Mouse (Mus musculus): ENCODE measurements at regions not wholly inside any gene's neighbourhood (a gene's known extent, or its start where the extent isn't known, plus 50 kb on each side); places are given as distances from the start of the nearest gene placed in this dataset.

DNA sequence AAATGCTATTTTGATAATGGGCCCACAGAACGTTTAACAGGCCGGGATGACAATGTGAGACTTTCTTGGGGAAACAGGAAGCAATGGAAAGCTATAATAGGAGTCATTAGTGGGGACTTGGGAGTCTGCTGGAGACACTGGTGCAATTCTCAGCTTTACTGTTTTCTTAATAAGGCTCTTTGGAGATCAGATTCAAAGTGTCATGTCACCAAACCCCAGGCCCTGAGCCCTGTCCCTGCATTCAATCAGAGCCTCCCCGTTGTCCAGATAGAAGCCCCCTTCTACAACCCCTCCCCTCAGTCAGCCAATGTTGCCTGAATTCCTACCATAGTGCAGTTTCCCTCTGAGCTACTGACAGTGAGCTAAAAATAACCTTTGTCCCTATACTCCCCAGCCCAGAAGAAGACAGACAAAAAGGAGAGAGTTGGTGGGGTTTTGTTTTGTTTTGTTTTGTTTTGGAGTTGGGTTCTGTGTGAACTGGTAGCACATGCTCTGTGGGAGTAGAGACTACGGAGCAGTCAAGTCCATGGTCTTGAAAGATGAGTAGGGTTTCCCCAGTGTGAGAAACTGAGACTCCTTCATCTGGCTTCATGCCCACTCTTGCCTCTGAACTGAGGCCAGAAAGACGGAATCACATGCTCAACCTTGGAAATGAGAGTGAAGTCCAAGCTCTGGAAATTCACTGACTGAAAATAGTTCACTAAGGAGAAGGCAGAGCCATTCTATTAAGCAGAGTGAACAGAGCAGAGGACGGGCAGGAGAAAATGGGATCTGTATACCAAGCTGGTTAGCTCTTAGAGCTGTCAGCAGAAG is 267.3 kb downstream of the Gm826 start:
- TF ChIP-seq CTCF (IDR thresholded peaks at IDR 0.05; ENCODE audit: low read depth) (no peak), EP300 (IDR thresholded peaks at IDR 0.05; ENCODE audit: low read depth) (no peak)
- no peak overlapping the region for H3K4me3 ChIP-seq (ENCODE audit: low read depth, low read length)
- H3K27me3 ChIP-seq (ENCODE audit: control insufficient read depth, insufficient read depth, low read length): no peaks in the 10 kb centered on the region
- H3K4me1 ChIP-seq (ENCODE audit: control insufficient read depth, insufficient read depth): peaks cover 19% of the 10 kb centered on the region
- H3K4me2 ChIP-seq (ENCODE audit: low read depth, low read length): peak overlapping the region; percentile 26
- DNase-seq (ENCODE audit: low spot score) (peak; percentile 71), ATAC-seq (ENCODE audit: insufficient read depth, low read depth) (peak; percentile 84)
- H3K9me3 ChIP-seq (replicated peaks; ENCODE audit: control insufficient read depth, low read length): no peaks in the 10 kb centered on the region
- H3K9ac ChIP-seq (replicated peaks; ENCODE audit: low read depth, low read length): no peak overlapping the region
- H3K36me3 ChIP-seq (replicated peaks; ENCODE audit: control insufficient read depth, insufficient read depth, low read length): no peaks in the 10 kb centered on the region
- peak overlapping the region; percentile 80 for H3K27ac ChIP-seq (ENCODE audit: low read depth)
- 6% methylated on average over 6 of the region's 6 CpGs for WGBS

DNA sequence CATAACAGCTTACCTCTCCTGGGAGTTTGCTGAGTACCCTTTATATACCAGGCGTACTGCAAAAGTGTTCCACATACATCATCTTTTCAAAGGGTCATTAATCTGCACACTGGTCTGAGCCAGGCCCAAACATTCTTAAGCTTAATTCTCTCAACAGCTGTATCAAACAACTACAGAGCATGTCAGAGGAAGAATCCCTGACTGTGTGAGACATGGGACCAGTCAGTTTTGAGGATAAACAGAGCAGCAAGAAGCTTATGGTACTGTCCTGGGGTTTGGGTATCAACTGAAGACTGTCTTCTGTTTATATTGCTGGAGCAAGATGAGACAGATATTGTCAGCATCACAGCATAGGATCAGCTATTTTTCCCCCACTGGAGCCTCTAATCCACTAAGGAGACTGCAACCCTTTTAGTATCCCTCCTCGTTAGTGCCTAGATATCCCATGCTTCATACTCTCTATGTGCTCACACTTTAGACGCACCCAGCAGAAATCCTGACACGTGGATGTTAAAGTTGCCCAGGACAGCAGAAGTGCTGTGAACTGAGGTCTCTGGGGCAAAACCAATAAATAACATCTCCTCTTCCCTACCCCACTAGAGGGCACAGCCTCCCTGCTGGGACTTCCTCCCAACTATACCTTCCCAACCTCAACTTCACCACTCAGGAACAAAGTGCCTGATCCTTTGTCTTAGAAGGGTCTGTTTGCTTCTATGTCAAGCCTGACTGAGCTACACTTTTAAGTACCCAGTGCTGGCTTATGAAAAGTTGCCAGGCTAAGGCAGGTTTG is 271.6 kb downstream of the Gm826 start:
- H3K4me1 ChIP-seq (ENCODE audit: control insufficient read depth, insufficient read depth): peaks cover 14% of the 10 kb centered on the region
- no peaks in the 10 kb centered on the region for H3K9me3 ChIP-seq (replicated peaks; ENCODE audit: control insufficient read depth, low read length)
- H3K4me2 ChIP-seq (ENCODE audit: low read depth, low read length): no peak overlapping the region
- no peaks in the 10 kb centered on the region for H3K36me3 ChIP-seq (replicated peaks; ENCODE audit: control insufficient read depth, insufficient read depth, low read length)
- H3K4me3 ChIP-seq (ENCODE audit: low read depth, low read length): no peak overlapping the region
- peak; percentile 54 for TF ChIP-seq CTCF (IDR thresholded peaks at IDR 0.05; ENCODE audit: low read depth)
- TF ChIP-seq EP300 (IDR thresholded peaks at IDR 0.05; ENCODE audit: low read depth): no peak
- 61% methylated on average over 4 of the region's 4 CpGs for WGBS
- H3K27me3 ChIP-seq (ENCODE audit: control insufficient read depth, insufficient read depth, low read length): no peaks in the 10 kb centered on the region
- no peak overlapping the region for H3K9ac ChIP-seq (replicated peaks; ENCODE audit: low read depth, low read length)
- H3K27ac ChIP-seq (ENCODE audit: low read depth): no peak overlapping the region
- peak; percentile 25 for DNase-seq (ENCODE audit: low spot score)
- ATAC-seq (ENCODE audit: insufficient read depth, low read depth): no peak

DNA sequence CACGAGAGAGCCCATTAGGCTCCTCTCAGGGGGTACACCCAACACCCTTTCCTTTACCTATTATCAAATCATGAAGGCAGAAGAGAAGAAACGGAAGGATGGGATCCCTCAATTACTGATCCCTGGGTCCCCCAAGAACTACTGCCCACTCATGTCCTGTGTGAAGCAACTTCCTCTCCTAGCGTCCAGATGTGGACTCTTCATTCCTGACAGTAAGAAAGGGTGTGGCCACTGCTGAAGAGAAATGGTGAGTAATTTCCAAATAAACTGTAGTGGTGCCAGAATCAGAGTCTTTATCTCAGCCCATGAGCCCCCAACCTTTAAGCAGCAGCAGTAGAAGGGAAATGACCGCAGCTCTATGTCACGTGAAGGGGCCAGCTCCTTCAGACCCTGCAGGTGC is 273.9 kb downstream of the Gm826 start:
- Histone ChIP-seq H3K4me2 (ENCODE audit: low read depth, low read length) (no peak overlapping the region), H3K27ac (ENCODE audit: low read depth) (no peak overlapping the region), H3K4me1 (ENCODE audit: control insufficient read depth, insufficient read depth) (0 out of 2 replicates have a peak, but pooled peaks cover 2% of the 10 kb centered on the region), H3K9me3 (replicated peaks; ENCODE audit: control insufficient read depth, low read length) (no peaks in the 10 kb centered on the region), H3K36me3 (replicated peaks; ENCODE audit: control insufficient read depth, insufficient read depth, low read length) (no peaks in the 10 kb centered on the region), H3K9ac (replicated peaks; ENCODE audit: low read depth, low read length) (no peak overlapping the region), H3K4me3 (ENCODE audit: low read depth, low read length) (no peak overlapping the region), H3K27me3 (ENCODE audit: control insufficient read depth, insufficient read depth, low read length) (no peaks in the 10 kb centered on the region)
- ATAC-seq (ENCODE audit: insufficient read depth, low read depth) (no peak), DNase-seq (ENCODE audit: low spot score) (no peak)
- TF ChIP-seq CTCF (IDR thresholded peaks at IDR 0.05; ENCODE audit: low read depth) (no peak), EP300 (IDR thresholded peaks at IDR 0.05; ENCODE audit: low read depth) (no peak)
- 74% methylated on average over 5 of the region's 5 CpGs for WGBS

DNA sequence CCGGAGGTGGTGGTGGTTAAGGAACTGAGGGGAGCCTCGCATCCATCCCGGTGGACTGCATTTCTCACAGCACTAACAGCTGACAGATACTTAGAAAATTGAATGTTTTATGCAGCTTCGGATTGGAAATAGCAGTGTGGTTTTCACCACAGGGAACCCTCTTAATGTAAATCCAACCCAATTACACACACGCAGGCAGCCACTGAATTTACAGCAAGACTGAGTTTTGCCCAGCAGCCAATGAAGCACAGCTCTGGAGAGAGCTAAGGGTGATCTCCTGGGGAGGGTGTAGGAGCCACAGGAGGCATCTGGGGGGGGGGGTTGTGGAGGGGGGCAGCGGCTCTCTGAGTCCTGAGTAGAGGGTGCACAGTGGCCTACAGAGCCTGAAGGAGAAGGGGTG is 276.8 kb downstream of the Gm826 start:
- Histone ChIP-seq H3K4me3 (ENCODE audit: low read depth, low read length) (no peak overlapping the region), H3K9me3 (replicated peaks; ENCODE audit: control insufficient read depth, low read length) (no peaks in the 10 kb centered on the region), H3K27ac (ENCODE audit: low read depth) (no peak overlapping the region), H3K4me1 (ENCODE audit: control insufficient read depth, insufficient read depth) (no peaks in the 10 kb centered on the region), H3K36me3 (replicated peaks; ENCODE audit: control insufficient read depth, insufficient read depth, low read length) (no peaks in the 10 kb centered on the region), H3K27me3 (ENCODE audit: control insufficient read depth, insufficient read depth, low read length) (no peaks in the 10 kb centered on the region), H3K4me2 (ENCODE audit: low read depth, low read length) (no peak overlapping the region), H3K9ac (replicated peaks; ENCODE audit: low read depth, low read length) (no peak overlapping the region)
- 61% methylated on average over 6 of the region's 6 CpGs for WGBS
- no peak for TF ChIP-seq CTCF (IDR thresholded peaks at IDR 0.05; ENCODE audit: low read depth)
- ATAC-seq (ENCODE audit: insufficient read depth, low read depth) (no peak), DNase-seq (ENCODE audit: low spot score) (no peak)

DNA sequence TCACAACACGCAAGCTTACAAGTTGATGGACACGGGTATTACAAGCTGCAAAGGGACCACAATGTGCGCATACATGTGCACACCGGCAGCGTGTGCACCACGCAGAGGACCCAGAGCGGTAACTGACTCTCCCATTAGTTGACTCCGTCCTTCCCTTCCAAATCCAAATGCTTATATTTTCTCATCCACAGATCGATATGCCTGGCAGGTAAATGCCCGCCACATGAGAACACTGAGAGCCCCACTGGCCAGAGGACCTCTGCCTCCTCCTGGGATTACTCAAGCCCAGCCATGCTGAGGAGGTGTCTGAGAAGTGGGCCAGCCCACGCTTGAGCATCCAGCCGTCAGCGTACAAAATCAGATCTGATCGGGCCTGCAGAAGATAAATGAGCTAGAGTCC is 279.6 kb downstream of the Gm826 start:
- Histone ChIP-seq H3K9me3 (replicated peaks; ENCODE audit: control insufficient read depth, low read length) (no peaks in the 10 kb centered on the region), H3K27me3 (ENCODE audit: control insufficient read depth, insufficient read depth, low read length) (no peaks in the 10 kb centered on the region), H3K4me3 (ENCODE audit: low read depth, low read length) (no peak overlapping the region), H3K36me3 (replicated peaks; ENCODE audit: control insufficient read depth, insufficient read depth, low read length) (no peaks in the 10 kb centered on the region), H3K27ac (ENCODE audit: low read depth) (no peak overlapping the region), H3K9ac (replicated peaks; ENCODE audit: low read depth, low read length) (no peak overlapping the region), H3K4me2 (ENCODE audit: low read depth, low read length) (no peak overlapping the region), H3K4me1 (ENCODE audit: control insufficient read depth, insufficient read depth) (no peaks in the 10 kb centered on the region)
- 82% methylated on average over 14 of the region's 14 CpGs for WGBS
- TF ChIP-seq EP300 (IDR thresholded peaks at IDR 0.05; ENCODE audit: low read depth): no peak
- TF ChIP-seq CTCF (IDR thresholded peaks at IDR 0.05; ENCODE audit: low read depth): no peak
- DNase-seq (ENCODE audit: low spot score) (no peak), ATAC-seq (ENCODE audit: insufficient read depth, low read depth) (no peak)

Data from heart, postnatal 0 days (tissue).